Mouse (Mus musculus) induced T-regulatory cell, adult 2 months (primary cell): ENCODE data around the gene Scaf11.
"Not testable (repeated sequence)": the region's sequence is repeated elsewhere in the genome, so short reads cannot be mapped to it uniquely, and the experiment has no call there.

Experiments
- DNase-seq: peaks from one replicate; pipeline ENCODE4 v3.0.0-alpha.2; 2012; ENCODE audit warnings: low read depth

Scaf11 gene

GRCm38 (mm10) chr15:96460730-96461540 is at the start of gene Scaf11:
Gene Scaf11, minus strand, starts transcription at chr15:96460843.
- DNase-seq = peak; percentile 97

- DNase-seq = peak; percentile 84
Observed at GRCm38 (mm10) chr15:96507097-96507840, 46.6 kb upstream of the Scaf11 start.

GRCm38 (mm10) chr15:96497646-96498045 is 37.0 kb upstream of the Scaf11 start:
- DNase-seq = peak; percentile 55

GRCm38 (mm10) chr15:96494279-96494678 is 33.6 kb upstream of the Scaf11 start:
- no peak for DNase-seq

GRCm38 (mm10) chr15:96493573-96493972 is 32.9 kb upstream of the Scaf11 start:
- no peak for DNase-seq

- not testable (repeated sequence) for DNase-seq
Observed at GRCm38 (mm10) chr15:96492919-96493318, 32.3 kb upstream of the Scaf11 start.

- DNase-seq = no peak
Observed at GRCm38 (mm10) chr15:96491861-96492641, 31.4 kb upstream of the Scaf11 start.

GRCm38 (mm10) chr15:96491421-96491820 is 30.8 kb upstream of the Scaf11 start:
- no peak for DNase-seq

GRCm38 (mm10) chr15:96490123-96490522 is 29.5 kb upstream of the Scaf11 start:
- DNase-seq = no peak

GRCm38 (mm10) chr15:96488941-96489786 is 28.5 kb upstream of the Scaf11 start:
- DNase-seq = peak; percentile 47

- no peak for DNase-seq
Observed at GRCm38 (mm10) chr15:96487066-96487698, 26.5 kb upstream of the Scaf11 start.

- DNase-seq = no peak
Observed at GRCm38 (mm10) chr15:96480822-96481221, 20.2 kb upstream of the Scaf11 start.

GRCm38 (mm10) chr15:96478006-96478405 is 17.4 kb upstream of the Scaf11 start:
- DNase-seq = no peak

- DNase-seq = peak; percentile 83
Observed at GRCm38 (mm10) chr15:96476359-96476758, 15.7 kb upstream of the Scaf11 start.

GRCm38 (mm10) chr15:96475571-96475972 is 14.9 kb upstream of the Scaf11 start:
- no peak for DNase-seq

- no peak for DNase-seq
Observed at GRCm38 (mm10) chr15:96474325-96474955, 13.8 kb upstream of the Scaf11 start.

GRCm38 (mm10) chr15:96473920-96474319 is 13.3 kb upstream of the Scaf11 start:
- no peak for DNase-seq

- no peak for DNase-seq
Observed at GRCm38 (mm10) chr15:96468316-96468715, 7.7 kb upstream of the Scaf11 start.

GRCm38 (mm10) chr15:96467844-96468243 is 7.2 kb upstream of the Scaf11 start:
- no peak for DNase-seq

GRCm38 (mm10) chr15:96466362-96466903 is 5.8 kb upstream of the Scaf11 start:
- DNase-seq = no peak
